Mouse (Mus musculus) kidney, postnatal 4 days (tissue): ENCODE data around the gene Pou4f1.
"Not testable (repeated sequence)": the region's sequence is repeated elsewhere in the genome, so short reads cannot be mapped to it uniquely, and the experiment has no call there.

ENCODE experiments used
- DNase-seq, 2 experiments: peaks; one replicate each; pipeline ENCODE4 v3.0.0; 2021; ENCODE audit warnings: mixed read lengths in 2 of 2

Gene Pou4f1

DNA sequence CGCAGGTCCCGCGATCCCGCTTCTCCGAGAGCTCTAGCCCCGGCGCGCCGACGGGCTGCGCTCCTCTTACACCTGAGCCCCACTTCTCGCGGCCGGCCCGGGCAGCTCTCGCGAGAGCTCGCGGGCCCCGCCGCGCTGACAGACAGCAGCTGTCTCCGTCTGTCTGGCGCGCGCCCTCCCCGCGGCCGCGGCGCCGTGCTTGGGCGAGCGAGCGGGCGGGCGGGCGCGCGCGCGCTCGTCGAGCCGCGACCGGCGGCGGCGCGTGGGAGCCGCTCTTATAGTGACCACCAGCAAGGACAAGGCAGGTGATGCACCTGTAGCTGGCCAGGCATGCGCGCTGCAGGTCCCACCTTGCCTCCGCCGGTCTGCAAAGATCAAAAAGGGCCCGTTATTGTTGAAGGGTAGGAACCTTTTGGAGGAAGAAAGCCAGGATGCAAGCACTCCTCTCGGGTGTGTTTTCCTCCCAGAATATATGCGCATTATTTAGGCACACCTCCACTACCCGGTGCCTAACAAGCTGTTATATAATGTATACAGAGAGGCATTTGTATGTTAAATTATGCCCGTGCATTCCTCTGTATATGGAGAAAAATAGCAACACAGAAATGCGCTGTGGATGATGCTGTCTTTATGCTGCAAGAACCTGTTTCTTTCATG lies at the start of gene Pou4f1:
TSS of gene Pou4f1 (minus strand) at position 34 of the 657 bp plus-strand sequence.
- DNase-seq, result peak; percentile 71 to 85

DNA sequence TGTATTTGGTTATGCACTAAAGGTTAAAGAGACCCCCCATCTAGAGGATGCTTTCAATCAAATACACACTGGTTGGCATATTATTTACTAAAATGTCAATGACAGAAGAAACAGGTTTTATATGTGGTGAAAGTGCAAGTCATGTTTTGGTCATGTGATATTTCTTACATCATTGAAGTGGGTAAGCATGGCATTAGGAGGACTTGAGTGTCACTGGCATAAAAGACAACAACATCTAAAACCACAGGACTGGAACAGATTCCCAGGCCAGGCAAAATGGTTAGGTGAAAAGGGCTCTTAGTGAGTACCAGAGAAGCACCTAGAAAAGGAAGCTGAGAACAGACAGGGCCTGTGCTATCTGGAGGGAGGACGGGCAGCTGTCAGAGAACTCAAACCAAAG lies 43.9 kb upstream of the Pou4f1 start:
- no peak for DNase-seq

DNA sequence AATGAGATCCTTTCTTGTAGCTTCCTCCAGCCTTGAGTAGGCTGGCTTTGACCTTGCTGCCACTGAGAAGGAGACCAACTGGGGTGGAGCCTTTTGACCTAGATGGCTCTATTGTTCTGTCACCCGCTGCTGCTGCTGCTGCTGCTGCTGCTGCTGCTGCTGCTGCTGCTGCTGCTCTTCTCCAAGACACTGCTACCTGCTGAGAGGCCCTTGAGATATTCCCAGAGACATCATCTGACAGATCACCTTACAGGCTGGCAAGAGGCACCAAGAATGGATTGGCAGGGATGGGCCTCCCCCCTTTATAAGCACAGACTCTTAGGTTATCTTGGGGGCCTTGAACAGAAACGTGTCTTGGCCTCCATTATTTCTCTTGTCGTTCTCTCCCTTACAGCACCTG lies 35.0 kb upstream of the Pou4f1 start:
- not testable (repeated sequence) for DNase-seq

DNA sequence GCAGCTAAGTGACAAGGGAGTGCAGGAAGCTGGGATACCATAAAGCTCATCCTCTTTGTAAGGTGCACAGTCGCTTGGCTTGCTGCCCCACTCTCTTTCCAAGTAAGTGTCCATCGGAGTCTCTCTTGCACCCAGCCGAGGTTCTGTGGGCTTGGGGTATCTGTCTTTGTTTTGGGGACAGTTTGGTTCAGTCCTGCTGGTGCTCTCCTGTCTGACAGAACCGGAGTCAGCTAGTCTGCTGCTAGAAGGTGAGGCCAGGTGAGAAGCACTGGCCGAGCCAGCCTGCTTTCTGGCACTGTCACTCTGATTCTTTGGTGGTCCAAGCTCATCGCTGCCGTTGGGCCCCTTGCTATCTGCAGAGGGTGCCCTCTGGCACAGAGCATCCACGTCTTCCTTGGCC lies 12.0 kb upstream of the Pou4f1 start:
- DNase-seq, result no peak

DNA sequence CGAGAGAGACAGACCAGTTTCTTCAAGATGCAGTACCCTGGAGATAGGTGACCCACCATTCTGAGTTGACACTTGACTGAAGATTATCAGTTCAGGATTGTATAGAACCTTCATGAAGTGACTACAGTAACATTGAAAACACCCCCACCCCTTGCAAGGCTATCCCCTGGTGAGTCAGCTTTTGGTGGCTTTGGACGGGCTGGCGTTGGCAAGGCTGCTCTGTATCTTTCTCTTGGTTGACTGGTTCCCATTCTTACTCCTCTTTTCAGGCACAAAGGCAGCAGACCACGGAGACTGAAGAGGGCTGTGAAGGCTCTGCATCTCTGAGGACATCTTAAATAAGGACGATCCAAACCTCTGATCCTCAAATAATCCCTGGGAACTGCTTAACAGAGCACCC lies 10.8 kb upstream of the Pou4f1 start:
- no peak for DNase-seq

DNA sequence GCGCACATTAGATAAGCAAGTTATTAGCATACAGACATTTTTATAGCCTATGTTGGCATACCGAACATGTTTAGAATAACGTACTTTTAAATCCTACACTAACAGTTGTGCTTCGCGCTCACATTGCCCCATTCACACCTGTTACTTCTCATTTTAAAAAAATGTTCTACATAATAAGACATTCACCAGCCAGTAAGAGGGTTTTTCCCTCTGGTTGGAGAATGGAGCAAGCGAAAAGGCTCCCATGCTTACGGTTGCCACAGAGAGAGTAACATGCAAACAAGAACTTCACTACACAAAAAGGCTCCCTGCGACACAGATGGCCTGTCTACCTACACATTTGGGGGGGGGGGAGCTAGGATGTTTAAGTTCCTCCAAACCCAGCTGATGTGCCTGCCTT lies 9.8 kb upstream of the Pou4f1 start:
- DNase-seq, result no peak

DNA sequence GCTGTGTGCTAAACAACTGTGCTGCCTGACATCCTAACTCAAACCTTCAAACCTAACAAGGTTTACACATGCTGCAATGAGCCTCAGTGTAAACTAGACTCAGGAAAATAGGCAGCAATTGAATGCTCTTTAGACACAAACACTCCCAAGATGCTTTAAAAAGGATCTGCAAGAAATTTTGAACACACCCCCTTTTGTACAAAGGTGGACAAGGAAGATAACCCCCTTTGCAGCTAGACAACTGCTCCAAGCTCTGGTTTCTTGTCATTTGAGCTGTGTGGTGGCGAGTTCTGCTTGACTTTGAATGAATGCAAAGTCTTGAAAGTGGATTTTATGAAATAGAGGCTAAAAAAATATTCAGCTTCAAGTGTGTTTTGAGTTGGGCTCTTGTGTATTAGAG lies 7.6 kb upstream of the Pou4f1 start:
- DNase-seq, result no peak

DNA sequence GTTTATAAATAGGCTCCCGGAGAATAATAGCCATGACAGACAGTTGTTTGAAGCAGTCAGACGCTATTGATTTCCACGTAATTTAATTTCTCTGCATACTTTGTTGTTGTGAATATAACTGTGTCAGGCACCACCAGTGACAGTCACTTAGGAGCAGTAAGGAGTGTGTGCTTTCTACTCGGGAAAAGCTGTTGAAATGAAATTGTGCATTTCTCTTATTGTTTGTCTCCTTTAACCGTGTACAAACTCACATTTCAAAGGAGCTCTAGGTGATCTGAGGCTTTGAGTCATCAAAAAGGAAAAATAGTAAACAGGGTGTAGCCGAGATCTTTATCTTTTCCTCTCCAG lies 798 bp upstream of the Pou4f1 start:
- DNase-seq, result no peak

DNA sequence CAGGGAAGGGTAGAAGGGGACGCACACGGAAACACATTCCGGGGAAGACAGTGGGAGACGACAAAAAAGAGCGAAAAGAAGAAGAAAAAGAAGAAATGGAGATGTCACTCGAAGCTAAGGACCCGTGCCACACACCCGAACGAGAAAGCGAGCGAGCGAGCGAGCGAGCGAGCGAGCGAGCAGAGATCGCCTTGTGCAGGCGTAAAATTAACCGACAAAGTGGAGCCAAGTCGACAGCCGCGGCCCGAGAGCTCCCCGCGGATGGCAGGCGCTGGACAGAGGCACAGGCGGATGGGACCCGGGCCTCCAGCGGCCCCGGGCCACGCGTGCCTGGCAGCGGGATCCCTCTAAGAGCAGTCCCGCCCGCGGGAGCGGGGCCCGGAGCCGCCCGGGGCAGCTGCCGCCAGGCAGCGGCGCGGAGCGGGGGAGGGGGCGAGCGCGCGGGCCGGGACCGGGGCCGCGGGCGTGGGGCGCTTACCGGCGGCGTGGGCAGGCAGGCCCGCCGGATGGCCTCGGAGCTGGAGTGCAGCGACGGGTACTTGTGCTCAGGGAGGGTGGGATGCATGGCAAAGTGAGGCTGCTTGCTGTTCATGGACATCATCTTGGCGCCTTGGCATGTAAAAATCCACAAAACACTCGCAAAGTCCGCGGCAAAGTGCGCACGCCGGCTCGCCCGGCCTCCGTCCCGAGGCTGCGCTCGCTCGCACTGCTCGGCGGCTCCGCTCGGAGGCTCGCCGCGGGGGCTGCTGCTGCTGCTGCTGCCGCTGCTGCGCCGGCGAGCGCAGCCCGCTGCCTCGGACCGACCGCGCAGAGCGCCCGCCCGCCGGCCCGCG lies 450 bp downstream of the Pou4f1 start:
- DNase-seq, result peak in 1 of 2 experiments; percentile 51

DNA sequence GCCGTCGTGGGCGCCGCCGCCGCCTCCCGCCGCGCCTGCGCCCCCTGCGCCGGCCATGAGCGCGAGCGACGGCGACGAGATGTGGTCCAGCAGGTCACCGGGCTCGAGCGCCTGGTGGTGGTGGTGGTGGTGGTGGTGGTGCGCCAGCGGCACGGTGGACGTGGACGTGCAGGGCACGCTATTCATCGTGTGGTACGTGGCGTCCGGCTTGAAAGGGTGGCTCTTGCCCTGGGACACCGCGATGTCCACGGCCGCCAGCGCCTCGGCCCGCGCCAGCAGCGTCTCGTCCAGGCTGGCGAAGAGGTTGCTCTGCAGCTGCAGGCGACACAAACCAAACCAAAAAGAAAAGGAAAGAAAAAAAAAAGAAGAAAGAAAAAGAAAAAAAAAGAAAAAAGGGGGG lies 1.2 kb downstream of the Pou4f1 start:
- peak in 1 of 2 experiments; percentile 22 for DNase-seq

DNA sequence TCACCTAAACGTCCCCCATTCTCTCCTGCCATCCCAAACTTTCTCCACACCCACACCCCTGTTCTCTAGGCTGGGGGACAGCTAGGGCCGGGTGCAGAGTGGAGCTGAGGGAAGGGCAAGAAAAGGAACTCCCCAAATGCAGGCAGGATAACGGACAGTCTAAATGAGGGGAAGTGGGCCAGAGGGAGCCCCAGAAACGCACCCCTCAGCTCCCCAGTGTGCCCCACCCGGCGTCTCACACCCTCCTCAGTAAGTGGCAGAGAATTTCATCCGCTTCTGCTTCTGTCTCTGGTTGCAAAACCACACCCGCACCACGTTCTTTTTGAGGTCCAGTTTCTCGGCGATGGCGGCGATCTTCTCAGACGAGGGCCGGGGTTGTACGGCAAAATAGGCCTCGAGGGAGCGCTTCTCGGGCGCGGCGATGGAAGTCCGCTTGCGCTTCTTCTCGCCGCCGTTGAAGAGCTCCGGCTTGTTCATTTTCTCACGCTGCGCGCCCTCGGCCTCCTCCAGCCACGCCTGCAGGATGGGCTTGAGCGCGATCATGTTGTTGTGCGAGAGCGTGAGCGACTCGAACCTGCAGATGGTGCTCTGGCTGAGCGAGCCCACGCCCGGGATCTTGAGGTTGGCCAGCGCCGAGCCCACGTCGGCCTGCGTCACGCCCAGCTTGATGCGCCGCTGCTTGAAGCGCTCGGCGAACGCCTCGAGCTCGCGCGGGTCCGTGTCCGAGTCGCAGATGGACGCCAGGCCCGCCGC lies 2.1 kb downstream of the Pou4f1 start:
- peak; percentile 45 to 58 for DNase-seq

DNA sequence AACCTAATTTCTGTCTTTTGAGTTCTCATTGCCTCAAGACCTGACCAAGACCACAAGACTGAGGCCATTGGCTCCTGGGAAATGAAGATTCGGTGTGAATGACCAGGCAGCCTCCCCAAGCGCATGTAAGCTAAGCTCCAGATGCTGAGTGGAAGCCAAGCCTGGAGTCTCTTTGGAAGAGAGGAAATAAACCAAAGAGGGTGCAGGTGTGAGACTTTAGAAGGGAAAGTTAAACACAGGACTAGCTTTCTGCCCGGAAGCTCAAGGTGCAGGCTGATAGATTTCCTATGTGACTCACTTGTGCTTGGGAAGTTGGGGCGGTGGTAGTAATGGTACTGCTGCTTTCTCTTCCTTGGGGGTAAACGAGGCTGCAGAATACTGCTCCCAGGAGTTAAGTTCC lies 3.0 kb downstream of the Pou4f1 start:
- no peak for DNase-seq

DNA sequence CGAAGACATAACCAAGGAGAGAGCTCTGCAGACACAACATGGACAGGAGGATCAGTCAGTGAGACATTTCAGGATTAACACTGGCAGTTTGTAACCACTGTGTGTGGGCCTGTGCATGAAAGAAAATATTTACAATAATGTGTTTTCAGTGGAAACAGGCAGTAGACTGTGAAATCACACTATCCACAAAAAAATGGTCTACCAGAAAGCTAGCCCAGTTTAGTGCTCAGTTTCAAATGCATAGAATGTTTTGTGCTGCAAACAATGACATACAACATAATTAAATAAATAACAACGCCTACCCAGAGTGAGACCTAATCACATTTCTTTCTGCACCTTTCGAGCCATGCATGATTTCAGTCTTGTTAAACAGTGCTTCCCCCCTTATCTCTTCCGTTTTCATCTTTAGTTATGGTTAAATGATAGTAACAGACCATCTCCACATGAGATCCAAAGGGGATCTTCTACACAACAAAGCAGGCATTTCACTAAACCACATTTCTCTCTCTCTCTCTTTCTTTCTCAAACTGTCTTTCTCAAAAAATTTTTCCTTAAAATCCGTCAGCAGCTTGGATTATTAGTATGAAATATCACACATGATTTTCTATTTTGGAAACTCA lies 4.1 kb downstream of the Pou4f1 start:
- no peak for DNase-seq

DNA sequence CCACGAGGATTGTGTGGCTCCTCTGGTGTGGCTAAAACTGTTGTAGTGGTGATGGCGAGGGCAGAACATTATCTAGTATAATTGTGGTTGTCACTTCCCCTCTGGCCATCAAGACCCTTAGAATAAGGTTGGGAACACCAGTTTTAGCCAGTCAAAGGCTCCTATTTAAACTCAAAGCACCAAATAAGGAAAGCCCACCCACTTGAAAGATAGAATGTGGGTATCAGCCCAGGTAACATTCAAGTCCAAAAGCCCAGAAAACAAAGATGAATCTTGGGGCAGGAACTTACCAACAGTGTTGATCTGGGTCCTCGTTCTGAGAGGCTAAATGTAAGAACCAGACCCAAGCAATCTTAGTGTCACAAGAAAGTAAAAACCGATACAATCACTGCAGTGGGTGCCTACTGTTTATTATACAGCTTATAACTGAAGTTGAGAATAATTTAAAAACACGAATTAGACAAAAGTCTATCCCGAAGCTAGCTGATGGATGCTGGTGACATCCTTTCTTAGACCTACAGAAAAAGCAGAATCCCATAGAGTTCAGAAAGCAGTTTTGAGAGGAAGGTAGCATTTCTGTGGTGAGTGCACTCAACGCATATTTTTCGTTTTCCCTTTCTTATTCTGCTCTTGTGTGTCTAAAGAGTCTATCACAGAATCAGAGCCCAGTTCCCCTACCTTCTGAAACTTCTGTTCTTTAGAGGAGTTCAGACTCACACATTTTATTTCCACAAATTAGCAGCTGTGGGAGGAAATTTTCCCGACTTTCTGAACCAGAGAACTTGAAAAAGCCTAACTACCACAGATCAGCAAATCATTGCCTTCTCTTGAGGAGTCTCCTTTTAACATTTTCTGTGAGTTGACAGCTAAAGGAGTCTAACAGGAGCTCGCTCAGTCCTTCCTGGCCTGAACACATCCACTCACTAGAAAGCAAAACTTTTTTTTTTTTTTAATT lies 6.2 kb downstream of the Pou4f1 start:
- DNase-seq, result no peak

DNA sequence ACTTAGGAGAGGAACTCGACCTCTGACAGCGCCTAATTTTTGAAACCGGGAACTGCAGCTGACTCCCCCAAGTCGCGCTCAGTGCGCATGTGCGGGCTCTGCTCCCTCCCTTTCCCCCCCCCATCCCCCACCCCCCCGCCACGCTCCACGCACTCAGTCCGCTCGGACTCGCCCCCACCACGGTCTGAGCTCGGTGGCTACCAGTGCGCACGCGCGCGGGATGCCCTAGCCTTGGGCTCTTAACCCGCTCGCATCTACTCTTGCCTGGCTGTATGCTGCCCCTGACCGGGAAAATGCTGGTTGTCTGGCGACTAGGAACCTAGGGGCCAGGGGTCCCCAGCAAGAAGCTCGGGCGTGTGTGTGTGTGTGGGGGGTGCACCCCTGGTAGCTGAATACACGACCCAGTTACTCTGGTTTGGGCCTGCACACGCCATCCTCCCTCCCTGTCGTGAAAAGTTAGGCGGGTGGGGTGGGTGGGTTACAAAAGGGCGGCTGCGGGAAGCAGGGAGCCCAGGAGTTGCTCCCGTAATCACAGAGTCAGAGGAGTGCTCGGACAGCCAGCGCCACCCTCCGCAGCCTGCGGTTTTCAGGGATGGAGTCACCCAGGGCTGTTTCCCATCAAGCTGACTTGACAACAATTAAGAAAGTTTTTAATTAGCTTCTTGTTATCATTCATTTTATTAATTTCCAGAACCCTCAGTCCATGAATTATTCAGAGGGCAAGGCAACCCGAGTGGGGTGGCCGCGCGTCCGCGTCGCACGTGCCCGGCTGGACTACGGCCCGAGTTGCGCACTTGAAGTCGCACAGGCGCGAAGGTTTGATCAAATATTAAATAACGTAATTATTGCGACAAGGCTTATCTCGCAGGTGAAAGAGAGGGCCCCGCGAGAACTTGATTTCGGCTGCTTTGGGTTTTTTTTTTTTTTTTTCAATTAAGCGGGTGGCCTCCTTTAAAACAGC lies 7.2 kb downstream of the Pou4f1 start:
- peak in 1 of 2 experiments; percentile 55 for DNase-seq

DNA sequence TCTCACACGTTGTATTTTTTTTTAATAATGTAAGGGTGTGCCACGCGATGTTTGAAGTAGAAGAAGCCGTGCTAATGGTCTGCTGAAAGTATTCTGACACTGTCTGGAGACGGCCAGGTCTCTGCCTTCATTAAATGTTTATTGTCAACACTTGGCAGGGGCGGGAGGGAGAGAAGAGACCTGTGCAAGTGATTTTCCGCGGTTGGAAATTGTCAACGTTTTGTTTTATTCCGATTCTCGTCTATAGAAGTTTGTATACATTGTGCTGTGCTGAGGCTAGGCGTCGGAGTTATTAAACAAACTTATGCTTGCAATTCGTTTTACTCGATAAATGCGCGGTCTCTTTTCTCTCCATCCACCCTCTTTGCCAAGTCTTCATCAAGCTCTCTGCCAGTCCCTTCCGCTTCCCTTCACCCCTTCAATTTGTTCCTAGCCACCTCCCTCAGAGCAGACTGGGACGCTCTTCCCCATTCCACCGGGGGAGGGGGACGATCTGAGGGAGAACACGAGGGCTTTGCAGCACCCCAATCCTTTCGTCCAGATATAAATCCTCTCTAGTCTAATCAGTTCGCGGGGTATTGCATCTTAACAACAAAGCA lies 8.2 kb downstream of the Pou4f1 start:
- DNase-seq, result peak in 1 of 2 experiments; percentile 15

DNA sequence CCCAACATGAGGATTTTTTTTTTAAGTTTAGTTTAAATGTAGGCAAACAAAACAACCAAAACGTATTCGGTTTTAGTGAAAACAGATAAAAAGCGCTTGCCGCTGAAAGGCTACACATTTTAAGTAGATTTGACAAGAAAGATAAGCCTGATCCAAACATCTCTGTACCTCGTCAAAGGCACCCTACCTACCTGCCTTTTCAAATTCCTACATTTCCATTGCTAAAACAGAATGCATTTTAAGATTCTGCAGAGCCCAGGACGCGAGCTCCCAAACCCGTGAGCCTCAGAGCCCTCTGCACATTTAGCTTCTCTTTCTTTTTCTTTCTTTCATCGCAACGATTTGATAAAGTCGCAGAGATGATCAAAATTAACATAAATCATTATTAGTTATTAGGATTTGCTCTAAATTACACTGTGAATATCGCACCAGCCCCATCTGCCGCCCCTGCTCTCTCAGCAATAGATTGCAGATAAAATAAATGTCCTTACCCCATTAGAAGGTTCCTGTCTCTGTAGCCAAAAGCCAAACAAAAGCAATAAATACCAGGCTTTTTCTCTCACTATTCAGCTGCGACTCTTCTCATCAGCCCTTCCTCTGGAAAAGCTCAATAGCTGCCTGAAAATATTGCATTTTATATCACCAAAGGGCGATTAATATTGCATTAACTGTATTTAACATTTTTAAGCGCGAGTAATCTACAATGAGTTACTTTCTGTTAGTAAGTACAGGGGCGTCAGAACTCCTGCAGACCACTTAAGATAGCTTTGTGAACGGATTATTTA lies 8.9 kb downstream of the Pou4f1 start:
- DNase-seq, result no peak

DNA sequence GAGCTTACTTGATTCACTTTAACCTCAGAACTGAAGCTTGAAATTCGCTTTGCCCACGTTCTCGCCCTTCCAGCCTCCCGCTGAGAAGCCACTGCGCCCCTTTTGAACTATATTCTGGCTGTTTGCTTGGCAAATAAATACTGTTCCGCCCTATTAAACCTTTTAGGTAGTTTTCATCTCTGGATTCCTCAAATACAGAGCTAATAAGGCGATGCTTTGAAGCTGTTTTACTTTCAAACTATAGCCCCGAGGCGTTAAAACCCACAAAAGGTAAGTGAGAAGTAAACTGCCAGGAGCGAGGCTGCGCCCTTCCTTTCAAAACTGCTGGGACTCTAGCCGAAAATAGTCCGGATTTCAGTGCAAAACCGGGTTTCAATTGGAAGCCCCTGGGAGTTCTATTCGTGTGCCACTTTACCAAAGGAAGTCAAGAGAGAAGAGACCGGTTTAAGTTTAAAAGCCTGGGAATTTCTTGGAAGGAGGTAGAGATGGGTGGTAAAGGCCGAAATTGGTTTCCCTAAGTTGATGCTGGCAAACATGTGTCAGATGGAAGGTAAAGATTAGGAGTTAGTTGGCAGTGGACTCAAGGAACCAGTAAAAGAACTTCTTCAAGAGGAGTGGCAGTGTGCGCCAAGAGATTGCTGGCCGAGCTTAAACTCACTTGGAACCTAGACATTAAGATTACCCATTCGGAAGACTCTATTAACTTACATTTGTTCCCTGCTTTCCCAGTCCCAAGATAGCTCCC lies 9.7 kb downstream of the Pou4f1 start:
- DNase-seq, result no peak

DNA sequence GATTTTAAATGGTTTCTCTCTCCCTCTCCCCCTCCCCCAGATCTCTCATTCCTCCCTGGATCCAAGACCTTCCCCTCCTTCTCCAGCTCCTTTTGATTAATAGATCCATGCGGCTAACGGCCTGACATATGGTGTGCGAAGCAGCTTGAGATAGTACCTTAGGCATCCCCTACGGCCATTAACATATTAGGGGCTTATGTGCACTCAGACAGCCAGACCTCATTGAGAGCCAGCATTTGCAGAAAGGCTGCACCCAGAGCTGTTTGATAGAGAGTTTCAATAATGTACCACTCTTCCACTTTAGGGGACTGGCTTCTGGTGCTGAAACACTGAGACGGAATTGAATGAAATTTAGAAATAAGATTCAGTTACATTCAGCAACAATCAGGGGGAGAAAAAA lies 10.8 kb downstream of the Pou4f1 start:
- no peak for DNase-seq
